Mouse (Mus musculus) hindbrain, postnatal 0 days (tissue): ENCODE measurements around the gene Foxo3. TPM values are rescaled to one million over a fixed set of nuclear protein-coding genes. Genes with fewer than 3 reads are reported as not detected.

Experiments used
- ATAC-seq: fragments of 200-750 bp; cut with Nextera tagmentation; 2 replicates; pipeline ENCODE4 v1.8.0; 2017; ENCODE audit warnings: mild to moderate bottlenecking, moderate TSS enrichment, moderate library complexity
- DNase-seq: peaks from one replicate; pipeline ENCODE4 v3.0.0-alpha.2; 2015; ENCODE audit warnings: low spot score
- H3K27ac ChIP-seq: fragments of 300-500 bp; sonication (generic); 2 replicates; pipeline ENCODE4 v1.5.1; 2014; ENCODE audit warnings: mild to moderate bottlenecking
- H3K27me3 ChIP-seq: fragments of 300-500 bp; sonication (generic); 2 replicates; pipeline ENCODE4 v1.6.1; 2014; ENCODE audit warnings: low read length, mixed read lengths; ENCODE audit not compliant: insufficient read depth
- H3K36me3 ChIP-seq: fragments of 300-500 bp; sonication (generic); 2 replicates; pipeline ENCODE4 v1.6.1; 2014; ENCODE audit warnings: low read length, mixed read lengths; ENCODE audit not compliant: insufficient read depth
- H3K4me1 ChIP-seq: fragments of 300-500 bp; sonication (generic); 2 replicates; pipeline ENCODE4 v1.6.1; 2014; ENCODE audit warnings: antibody characterized with exemption, low read length, mixed read lengths; ENCODE audit not compliant: insufficient read depth
- H3K4me2 ChIP-seq: fragments of 300-500 bp; sonication (generic); 2 replicates; pipeline ENCODE4 v1.6.1; 2014; ENCODE audit warnings: low read depth, mild to moderate bottlenecking, low read length, moderate library complexity, mixed read lengths
- H3K4me3 ChIP-seq: fragments of 300-500 bp; sonication (generic); 2 replicates; pipeline ENCODE4 v1.5.1; 2014; ENCODE audit warnings: low read length
- H3K9ac ChIP-seq: fragments of 300-500 bp; sonication (generic); replicated peaks from 2 replicates; pipeline ENCODE4 v1.6.1; 2014; ENCODE audit warnings: mild to moderate bottlenecking, low read length, moderate library complexity, mixed read lengths
- H3K9me3 ChIP-seq: fragments of 300-500 bp; sonication (generic); 2 replicates; pipeline ENCODE4 v1.6.1; 2016; ENCODE audit warnings: low read length, mixed read lengths
- CTCF ChIP-seq: IDR thresholded peaks from 2 replicates; pipeline ENCODE4 v1.5.1; 2016; ENCODE audit warnings: antibody characterized with exemption, control low read depth, low read depth
- WGBS: fragments of 180-500 bp; shearing (Covaris S2); extraction: QIAGEN DNeasy Blood & Tissue Kit; methylation state at CpG from one replicate; pipeline ENCODE4 v1.1.7; 2014; 5-methylcytosine and 5-hydroxymethylcytosine counted together
- polyA plus RNA-seq: library from polyadenylated mRNA; unstranded; fragments of >200 nt; fragmentation: Nextera tagmentation; extraction: Ambion mirVana; gene quantifications from 2 replicates; pipeline ENCODE4 v1.2.1, GENCODE M21; 2015
- total RNA-seq: library from RNA; depleted of rRNA; stranded (reverse); fragments of >200 nt; gene quantifications from 2 replicates; pipeline ENCODE4 v1.2.3, GENCODE M21; 2014

The Foxo3 gene
- total and polyA plus RNA-seq, 2 experiments from 2014 or later: 8.6 to 54.7 TPM

- Histone ChIP-seq H3K4me3 (no peak overlapping the region), H3K27me3 (no peaks in the 10 kb centered on the region), H3K9me3 (no peaks in the 10 kb centered on the region), H3K27ac (no peak overlapping the region), H3K4me2 (no peak overlapping the region), H3K36me3 (0 out of 2 replicates have a peak, but pooled peaks cover 3% of the 10 kb centered on the region), H3K4me1 (peaks cover 17% of the 10 kb centered on the region), H3K9ac (no peak overlapping the region)
- DNase-seq (no peak), ATAC-seq (no peak)
- TF ChIP-seq CTCF: no peak
- WGBS: 70% methylated on average over 13 of the region's 13 CpGs
Measured at GRCm38 (mm10) chr10:42189674-42190434, 86.7 kb downstream of the Foxo3 start.

DNA sequence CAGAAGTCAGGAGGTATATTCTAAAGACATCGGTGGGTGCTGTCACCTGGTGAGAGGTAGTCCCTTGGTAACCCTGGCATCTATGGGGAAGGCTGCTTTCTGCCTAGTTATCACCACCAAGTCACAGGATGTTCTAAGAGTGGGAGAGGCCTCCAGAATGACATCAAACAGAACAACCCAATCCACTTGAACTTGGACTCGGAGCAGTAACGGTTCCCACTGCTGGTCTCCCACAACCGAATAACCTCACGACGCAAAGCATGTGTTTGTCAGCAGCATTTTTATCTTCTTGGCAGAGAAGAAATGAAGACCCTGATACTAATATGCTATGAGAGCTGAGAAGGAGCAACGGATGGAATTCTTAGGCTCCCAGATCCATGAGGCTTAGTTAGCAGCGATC lies 87.5 kb downstream of the Foxo3 start:
- Histone ChIP-seq H3K4me1 (peaks cover 17% of the 10 kb centered on the region), H3K27me3 (no peaks in the 10 kb centered on the region), H3K36me3 (0 out of 2 replicates have a peak, but pooled peaks cover 3% of the 10 kb centered on the region), H3K27ac (no peak overlapping the region), H3K4me2 (no peak overlapping the region), H3K4me3 (no peak overlapping the region), H3K9me3 (no peaks in the 10 kb centered on the region), H3K9ac (no peak overlapping the region)
- ATAC-seq (no peak), DNase-seq (no peak)
- no peak for TF ChIP-seq CTCF
- WGBS: 85% methylated on average over 8 of the region's 8 CpGs

DNA sequence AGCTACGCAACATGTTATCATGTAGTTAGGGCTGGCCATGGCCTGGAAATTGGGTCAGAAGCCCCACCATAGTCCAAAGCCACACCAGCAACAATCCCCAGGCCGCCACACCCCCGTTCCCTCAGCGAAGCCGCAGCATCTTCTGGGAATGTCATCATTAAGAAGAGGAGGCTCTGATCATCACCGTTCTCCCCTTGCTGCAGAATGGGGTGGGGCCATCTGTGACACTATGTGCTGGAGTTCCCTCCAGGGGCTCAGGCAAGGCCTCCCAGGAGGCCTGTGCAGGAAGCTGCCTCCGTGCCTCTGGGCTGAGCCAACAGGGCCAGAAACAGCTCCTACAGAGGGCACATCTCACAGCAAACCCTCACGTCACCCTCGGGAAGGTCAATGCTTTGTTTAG lies 88.5 kb downstream of the Foxo3 start:
- H3K27ac ChIP-seq: no peak overlapping the region
- H3K4me3 ChIP-seq: no peak overlapping the region
- no peak for DNase-seq
- no peak for ATAC-seq
- H3K9me3 ChIP-seq: no peaks in the 10 kb centered on the region
- H3K9ac ChIP-seq: no peak overlapping the region
- TF ChIP-seq CTCF: no peak
- 60% methylated on average over 9 of the region's 9 CpGs for WGBS
- H3K27me3 ChIP-seq: no peaks in the 10 kb centered on the region
- 0 out of 2 replicates have a peak, but pooled peaks cover 3% of the 10 kb centered on the region for H3K36me3 ChIP-seq
- H3K4me2 ChIP-seq: no peak overlapping the region
- H3K4me1 ChIP-seq: peaks cover 17% of the 10 kb centered on the region

DNA sequence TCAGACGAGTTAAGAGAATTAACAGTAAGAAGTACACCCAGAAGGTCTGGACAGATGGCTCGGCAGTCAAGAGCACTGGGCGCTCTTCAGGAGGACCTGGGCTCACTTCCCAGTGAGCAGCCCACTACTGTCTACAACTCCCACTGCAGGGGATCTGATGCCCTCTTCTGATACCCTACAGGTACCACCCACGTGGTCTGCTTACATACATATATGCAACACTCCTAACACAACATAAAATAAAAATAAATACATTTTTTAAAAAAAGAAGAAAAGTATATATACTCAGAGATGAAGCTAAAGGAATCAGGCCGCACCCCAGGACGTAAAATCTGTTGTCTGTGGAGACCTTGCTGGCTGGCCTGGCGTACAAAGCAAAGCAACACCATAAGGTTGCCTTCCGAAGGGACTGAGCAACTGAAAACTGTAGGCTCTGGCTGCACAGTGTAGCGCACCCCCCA lies 89.6 kb downstream of the Foxo3 start:
- no peak overlapping the region for H3K27ac ChIP-seq
- no peaks in the 10 kb centered on the region for H3K27me3 ChIP-seq
- no peak overlapping the region for H3K4me2 ChIP-seq
- H3K9me3 ChIP-seq: no peaks in the 10 kb centered on the region
- H3K4me1 ChIP-seq: peaks cover 17% of the 10 kb centered on the region
- whole genome bisulfite sequencing: 72% methylated on average over 9 of the region's 9 CpGs
- no peak overlapping the region for H3K4me3 ChIP-seq
- no peak for DNase-seq
- no peak overlapping the region for H3K9ac ChIP-seq
- no peak for TF ChIP-seq CTCF
- 0 out of 2 replicates have a peak, but pooled peaks cover 3% of the 10 kb centered on the region for H3K36me3 ChIP-seq
- ATAC-seq: peak; percentile 31

DNA sequence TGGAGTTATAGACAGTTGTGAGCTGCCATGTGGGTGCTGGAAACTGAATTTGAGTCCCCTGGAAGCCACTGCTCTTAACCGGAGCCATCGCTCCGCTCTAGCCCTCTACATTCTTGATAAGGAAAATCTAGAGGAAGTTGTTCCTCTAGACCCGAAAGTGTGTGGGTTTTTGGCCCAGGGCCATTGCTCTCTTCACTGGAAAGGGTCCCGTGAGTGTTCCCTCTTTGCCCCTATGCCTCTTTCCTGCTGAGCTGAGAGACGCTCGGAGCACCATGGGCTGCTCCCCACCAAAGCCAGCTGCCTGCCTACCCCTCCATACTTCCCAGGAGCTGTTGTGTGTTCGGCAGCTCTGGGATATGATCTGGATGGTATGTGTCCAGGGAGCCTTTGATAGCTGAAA lies 96.2 kb downstream of the Foxo3 start:
- no peak for TF ChIP-seq CTCF
- WGBS: 87% methylated on average over 8 of the region's 8 CpGs
- ATAC-seq: no peak
- H3K4me1 ChIP-seq: no peaks in the 10 kb centered on the region
- no peak overlapping the region for H3K4me2 ChIP-seq
- 0 out of 2 replicates have a peak, but pooled peaks cover 2% of the 10 kb centered on the region for H3K36me3 ChIP-seq
- H3K27me3 ChIP-seq: no peaks in the 10 kb centered on the region
- H3K9ac ChIP-seq: no peak overlapping the region
- DNase-seq: no peak
- no peaks in the 10 kb centered on the region for H3K9me3 ChIP-seq
- H3K4me3 ChIP-seq: no peak overlapping the region
- H3K27ac ChIP-seq: no peak overlapping the region

DNA sequence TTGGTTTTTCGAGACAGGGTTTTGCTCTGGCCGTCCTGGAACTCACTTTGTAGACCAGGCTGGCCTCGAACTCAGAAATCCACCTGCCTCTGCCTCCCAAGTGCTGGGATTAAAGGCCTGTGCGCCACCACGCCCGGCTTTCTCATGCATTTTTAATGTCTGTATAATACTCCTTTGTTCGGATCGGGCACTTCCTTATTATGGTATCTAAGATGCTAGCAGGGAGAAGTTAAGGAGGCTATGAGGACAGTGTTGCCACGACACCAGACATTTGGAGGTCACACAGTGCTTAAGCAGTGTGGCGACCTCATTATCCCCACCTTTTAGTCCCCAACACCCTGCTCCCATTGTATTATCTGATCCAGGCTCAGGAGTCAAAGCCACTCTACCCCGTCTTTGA lies 97.8 kb downstream of the Foxo3 start:
- Histone ChIP-seq H3K27ac (no peak overlapping the region), H3K9me3 (no peaks in the 10 kb centered on the region), H3K4me1 (no peaks in the 10 kb centered on the region), H3K4me2 (no peak overlapping the region), H3K4me3 (no peak overlapping the region), H3K36me3 (no peaks in the 10 kb centered on the region), H3K9ac (no peak overlapping the region), H3K27me3 (no peaks in the 10 kb centered on the region)
- no peak for TF ChIP-seq CTCF
- ATAC-seq (no peak), DNase-seq (no peak)
- 81% methylated on average over 11 of the region's 11 CpGs for WGBS
